Mouse (Mus musculus) left cerebral cortex, postnatal 4 days (tissue): ENCODE results near the gene Ccdc117. TPM values are rescaled to one million over a fixed set of nuclear protein-coding genes. Genes with fewer than 3 reads are reported as not detected.
"Not testable (repeated sequence)": the region's sequence is repeated elsewhere in the genome, so short reads cannot be mapped to it uniquely, and the experiment has no call there.

Experiments used
- DNase-seq: peaks from one replicate; pipeline ENCODE4 v3.0.0-alpha.2; 2022
- intact Hi-C: fragments of 180-260 bp; cut with DNase I; formaldehyde crosslinking; loops from one replicate; pipeline ENCODE4 v1.15.1; 2025
- total RNA-seq, 2 experiments: library from RNA; stranded (reverse); gene quantifications; 2 replicates each; pipeline ENCODE4 v1.2.3; 2021

Gene Ccdc117
- 10 to 100 TPM; 10.9 TPM for total RNA-seq

DNA sequence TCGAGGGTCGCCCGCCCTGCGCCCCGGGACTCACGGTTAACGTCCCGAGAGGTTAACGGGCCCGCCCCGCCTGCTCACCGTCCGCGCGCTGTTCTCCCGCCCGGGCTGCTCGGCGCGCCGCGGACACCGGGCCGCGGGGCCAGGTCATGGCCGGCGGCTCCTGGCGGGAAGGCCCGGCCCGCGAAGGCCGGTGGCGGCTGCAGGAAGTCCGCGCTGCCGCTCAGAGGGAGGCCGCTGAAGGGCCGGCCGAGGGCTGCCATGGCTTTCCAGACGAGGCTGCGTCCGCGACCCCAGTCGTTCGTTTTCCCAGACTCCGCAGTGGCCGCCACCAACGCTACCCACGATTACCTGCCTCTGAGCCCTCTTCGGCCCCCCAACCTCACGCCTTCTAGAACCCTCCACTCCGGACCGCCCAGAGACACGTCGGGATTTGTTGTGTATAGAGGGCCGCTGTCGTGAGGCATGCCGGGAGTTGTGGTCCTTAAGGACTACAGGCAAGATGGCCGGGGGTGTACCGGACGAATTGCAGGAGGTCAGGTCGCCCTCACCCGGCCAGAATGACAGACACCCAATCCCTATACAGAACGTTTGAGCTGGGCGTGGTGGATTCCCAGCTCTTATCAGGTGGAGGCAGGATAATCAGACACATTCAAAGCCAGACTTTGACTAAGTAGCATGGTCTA lies at the start of gene Ccdc117:
Gene Ccdc117, minus strand, starts transcription at position 389 of the 683 bp plus-strand sequence.
- DNase-seq = peak; percentile 90
- intact Hi-C loops = no loop called here

DNA sequence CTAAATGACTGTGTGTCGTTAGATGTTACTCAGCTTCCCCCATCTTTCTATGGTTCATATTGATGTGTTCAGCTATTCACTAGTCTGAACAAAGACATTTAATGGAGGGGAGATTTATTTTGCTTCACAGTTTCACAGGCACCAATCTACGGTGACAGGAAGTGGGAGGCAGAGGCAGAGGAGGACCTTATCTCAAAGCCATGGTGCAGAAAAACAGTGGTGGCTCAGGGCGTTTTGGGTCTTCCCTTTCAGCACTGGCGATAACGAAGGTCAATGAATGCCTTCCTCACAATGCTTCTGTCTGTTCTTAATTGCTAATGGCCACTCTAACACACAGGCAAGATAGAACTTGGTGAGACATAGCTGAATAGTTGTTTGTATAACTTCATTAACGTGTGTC lies 33.1 kb upstream of the Ccdc117 start:
- intact Hi-C loops = no loop called here

DNA sequence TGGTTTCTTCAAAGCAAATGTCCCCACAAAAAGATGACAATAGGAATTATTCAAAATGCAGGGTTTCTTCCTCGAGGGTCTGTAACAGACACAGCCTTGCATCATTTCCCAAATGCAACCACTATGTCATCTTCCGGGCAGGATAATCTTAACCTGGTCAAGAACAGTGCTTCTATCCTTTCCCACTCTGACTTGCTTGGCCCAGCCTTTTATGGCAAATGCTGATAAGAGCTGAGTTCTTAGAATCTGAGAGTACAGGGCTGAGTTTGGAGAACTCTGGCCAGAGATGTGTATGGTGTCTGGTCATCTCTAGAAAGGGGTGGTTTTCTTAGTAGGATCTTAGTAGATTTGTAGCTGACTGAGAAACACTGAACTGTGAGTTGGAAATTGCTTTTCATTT lies 31.8 kb upstream of the Ccdc117 start:
- intact Hi-C loops = no loop called here
- DNase-seq = no peak

More for the DNA sequence above, 33.1 kb upstream of the Ccdc117 start:
- DNase-seq = no peak

DNA sequence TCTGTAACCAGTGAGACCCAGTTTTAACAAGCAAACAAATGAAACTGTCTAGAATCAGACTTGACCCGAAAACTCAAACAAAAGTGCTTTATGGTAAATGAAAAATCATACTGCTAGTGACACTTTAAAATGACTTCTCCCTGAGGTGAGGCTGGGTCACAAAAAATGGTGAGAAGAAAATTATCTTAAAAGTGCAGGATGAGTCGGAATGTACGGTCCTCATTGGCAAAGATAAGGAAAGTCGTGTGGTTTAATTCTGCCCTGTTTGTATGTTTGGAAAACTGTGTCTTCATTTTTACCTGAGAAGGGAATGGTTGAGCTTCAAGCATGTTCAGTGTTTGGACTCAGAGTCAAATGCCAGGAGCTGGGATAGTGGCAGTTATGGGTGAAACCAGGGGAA lies 29.9 kb upstream of the Ccdc117 start:
- intact Hi-C loops = no loop called here
- DNase-seq = no peak

DNA sequence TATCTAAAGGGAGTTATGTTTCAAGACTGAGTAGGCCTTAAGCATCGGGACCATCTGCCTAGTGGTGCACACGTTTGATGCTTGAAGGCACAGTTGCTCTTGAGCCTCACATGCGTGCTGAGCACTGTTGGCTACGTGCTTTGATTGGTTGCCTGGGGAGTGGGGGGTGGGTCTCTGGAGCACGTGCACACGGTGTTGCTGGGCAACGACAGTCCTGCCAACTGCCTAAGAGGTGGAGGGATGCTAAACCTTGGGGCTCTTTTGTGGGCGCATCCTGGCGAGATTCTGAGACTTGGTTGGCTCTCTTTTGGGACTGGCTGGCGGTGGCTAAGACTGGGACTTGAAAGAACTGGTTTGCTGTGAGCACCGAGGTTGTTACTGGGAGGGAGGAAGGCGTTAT lies 27.5 kb upstream of the Ccdc117 start, which contains the start of gene Ankrd36:
Gene Ankrd36, plus strand, starts transcription at position 211 of the 400 bp plus-strand sequence.
- no peak for DNase-seq
- intact Hi-C loops = loop anchor here (10.0 kb wide), 1 partner anchor 135 kb away; no protein-coding TSS in a partner anchor

DNA sequence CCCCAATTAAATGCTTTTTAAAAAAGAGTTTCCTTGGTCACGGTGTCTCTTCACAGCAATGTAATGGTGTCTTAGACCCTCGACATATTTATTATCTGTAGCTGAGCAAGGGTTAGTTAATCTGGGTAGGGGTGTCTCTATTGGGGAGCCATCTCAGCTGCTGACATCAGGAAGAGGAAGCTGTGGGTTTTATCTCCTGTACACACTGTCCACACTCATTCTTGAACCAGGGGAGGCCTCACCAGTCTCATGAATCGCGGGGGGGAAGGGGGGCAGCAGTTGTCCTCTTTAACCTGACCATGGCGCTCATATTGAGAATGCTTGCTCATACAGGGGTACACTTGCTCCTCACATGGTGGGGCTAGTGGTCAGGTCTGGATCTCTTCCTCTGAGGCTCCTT lies 26.1 kb upstream of the Ccdc117 start:
- no peak for DNase-seq
- intact Hi-C loops = loop anchor here (10.0 kb wide), 1 partner anchor 137 kb away; no protein-coding TSS in a partner anchor

DNA sequence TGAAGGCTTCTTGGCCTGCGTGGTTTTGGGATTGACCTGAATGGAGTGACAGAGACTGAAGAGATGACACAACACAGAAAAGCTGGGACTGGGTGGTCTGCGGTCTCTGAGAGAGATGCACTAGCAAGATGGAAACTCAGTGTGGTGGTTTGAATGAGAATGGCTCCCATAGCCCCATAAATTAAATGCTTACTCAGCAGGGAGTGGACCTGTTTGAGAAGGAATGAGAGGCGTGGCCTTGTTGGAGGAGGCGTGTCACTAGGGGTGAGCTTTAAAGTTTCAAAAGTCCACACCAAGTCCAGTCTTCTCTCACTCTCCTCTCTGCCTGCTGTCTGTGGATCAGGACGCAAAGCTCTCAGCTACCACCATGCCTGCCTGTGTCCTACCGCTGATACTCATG lies 25.7 kb upstream of the Ccdc117 start:
- intact Hi-C loops = loop anchor here (10.0 kb wide), 1 partner anchor 137 kb away; no protein-coding TSS in a partner anchor
- no peak for DNase-seq

DNA sequence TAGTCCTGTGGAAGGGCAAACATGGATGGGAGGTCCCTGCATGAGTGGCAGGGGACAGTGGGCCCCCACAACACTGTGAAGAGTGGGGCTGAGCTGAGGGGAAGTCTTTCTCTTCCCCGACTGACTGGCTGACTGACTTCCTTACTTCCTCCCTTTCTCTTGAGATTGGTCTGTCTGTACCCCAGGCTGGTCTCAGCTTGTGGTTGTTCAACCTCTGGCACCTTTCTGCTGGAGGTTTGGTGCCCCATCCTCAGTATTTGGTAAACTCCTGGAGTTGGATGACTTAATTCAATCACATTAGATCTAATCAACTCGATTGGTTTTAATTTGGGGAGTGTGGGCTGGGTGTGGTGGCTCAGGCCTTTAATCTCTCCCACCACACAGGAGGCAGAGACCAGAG lies 24.5 kb upstream of the Ccdc117 start:
- intact Hi-C loops = loop anchor here (10.0 kb wide), 1 partner anchor 138 kb away; no protein-coding TSS in a partner anchor
- DNase-seq = no peak

DNA sequence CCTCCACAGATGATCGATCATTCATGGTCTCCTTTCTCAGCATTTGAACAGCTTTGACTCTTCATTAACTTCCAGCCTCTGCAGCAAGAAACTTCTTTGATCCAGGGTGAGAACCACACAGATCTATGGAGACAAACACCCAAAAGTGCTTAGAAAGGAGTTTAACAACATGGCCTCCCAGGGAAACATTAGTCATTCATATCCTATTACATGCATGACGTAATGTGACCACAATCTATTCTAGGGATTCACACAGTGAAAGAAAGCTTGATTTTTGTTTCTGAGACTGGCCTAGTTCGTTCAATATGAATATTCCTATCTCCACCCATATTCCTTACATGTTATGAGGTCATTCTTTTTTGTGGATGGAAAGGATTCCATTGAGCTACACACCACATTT lies 23.6 kb upstream of the Ccdc117 start:
- intact Hi-C loops = loop anchor here (10.0 kb wide), 1 partner anchor 139 kb away; no protein-coding TSS in a partner anchor
- no peak for DNase-seq

DNA sequence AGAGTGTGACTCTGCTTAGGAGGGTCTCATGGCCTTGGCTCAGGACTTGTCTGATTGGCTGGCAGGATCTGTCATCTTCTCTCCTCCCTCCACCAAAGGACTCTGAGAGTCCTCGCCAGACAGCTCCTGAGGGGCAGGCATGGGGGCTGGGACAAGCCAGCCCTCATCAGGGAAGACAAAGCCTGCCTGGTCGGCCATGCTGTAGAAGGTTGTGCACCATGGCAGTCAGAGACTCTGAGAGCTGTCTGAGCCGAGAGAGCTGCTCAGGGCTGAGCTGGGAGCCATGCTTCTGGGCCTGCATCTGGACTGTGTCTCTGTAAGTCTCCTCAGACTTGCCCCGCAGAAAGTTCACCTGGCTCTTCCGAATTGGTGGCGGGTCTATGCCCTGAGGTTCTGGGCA lies 21.9 kb upstream of the Ccdc117 start:
- intact Hi-C loops = loop anchor here (10.0 kb wide), 1 partner anchor 141 kb away; no protein-coding TSS in a partner anchor
- DNase-seq = no peak

DNA sequence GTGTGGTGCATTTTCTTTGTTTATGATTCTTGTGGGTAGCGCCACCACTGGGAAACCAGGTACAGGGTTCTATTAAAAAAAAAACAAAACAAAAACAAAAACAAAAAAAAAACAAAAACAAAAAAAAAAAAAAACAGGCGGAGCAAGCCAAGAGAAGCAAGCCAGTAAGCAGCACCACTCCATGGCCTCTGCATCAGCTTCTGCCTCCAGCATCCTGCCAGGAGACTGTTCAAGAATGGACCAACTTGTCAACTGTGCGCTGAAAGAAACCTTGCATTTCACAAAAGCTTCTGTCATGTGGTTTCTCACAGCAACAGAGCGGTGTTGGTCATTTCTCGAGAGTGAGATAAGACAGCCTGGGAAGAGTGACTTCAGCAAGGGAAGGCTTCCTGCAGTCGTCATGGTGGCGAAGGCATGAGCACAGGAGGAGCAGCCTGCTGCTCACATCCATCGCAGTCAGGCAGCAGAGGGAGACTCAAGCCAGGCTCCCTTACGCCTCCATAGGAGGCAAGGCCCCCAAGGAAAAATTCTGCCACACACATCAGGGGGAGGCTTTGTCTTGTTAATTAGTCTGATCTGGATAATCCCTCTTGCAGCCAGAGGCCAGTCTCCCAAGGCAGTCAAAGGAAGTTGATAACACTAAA lies 20.8 kb upstream of the Ccdc117 start:
- DNase-seq = no peak
- intact Hi-C loops = loop anchor here (10.0 kb wide), 1 partner anchor 142 kb away; no protein-coding TSS in a partner anchor

DNA sequence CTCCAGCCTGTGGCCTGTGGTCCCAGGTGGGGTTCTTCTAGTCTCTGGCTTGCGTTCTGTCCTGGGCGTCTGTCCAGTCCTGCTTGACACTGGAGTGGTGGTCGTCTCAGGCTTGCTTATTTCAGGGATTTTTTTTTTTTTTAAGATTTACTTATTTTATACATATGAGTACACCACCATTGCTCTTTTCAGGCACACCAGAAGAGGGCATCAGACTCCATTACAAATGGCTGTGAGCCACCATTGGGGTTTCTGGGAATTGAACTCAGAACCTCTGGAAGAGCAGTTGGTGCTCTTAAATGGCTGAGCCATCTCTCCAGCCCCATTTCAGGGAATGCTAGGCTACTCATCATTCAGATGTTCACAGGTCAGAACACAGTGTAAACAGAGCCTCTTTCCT lies 18.3 kb upstream of the Ccdc117 start:
- intact Hi-C loops = loop anchor here (10.0 kb wide), 1 partner anchor 145 kb away; no protein-coding TSS in a partner anchor
- peak; percentile 22 for DNase-seq

DNA sequence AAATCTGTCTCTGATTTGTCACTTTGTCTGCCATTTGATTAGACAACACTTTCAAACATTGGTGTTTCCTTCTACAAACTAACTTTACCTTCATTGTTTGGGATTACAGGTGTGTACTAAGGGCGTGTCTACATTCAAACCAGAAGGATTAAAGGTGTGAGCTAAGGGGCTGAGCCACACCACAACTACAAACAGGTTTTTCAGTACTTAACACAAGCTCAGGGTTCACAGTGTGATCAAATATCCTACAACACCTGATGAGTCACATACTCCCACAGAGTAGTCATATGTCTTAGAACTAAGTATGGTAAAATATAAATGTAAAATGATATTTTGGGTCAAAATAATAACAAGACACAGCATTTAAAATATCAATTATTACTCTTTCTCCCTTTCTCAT lies 9.9 kb upstream of the Ccdc117 start:
- no peak for DNase-seq
- intact Hi-C loops = no loop called here

DNA sequence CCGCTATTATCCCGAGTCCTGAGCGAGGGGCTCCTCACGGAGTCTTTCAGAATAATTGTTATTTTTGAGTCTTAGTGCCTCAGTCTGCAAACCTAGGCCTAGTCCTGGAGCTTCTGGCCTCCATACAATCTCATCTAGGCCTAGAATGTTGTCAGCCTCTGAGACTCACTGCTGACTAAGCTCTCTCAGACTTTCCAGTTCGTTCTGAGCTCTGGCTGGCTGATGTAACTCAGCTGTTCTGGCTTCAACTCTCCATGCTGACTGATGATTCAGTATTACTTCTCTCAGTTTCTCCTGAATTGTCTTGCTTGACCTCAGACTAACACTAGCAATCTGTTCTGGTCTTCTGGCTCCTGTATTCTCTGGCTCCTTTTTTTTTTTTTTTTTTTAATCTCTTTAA lies 9.4 kb upstream of the Ccdc117 start:
- DNase-seq = no peak
- intact Hi-C loops = no loop called here

DNA sequence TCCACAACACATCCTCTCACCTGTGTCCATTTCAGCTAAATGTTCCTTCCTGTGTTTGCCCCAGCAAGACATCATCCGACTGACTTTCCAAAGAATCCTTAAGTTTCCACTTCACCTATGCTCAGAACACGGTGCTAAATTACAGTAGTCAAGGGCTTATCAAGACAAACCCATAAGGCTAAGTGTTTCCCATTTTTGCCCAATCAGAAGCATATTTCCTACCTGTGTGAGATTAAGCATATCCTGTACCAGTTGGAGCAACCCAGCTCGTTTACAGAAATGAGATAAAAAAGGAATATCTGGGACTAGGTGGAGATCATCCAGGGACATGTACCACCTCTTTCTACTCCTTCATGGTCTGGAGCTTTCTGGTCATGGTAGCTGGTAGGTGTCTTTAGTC lies 4.7 kb upstream of the Ccdc117 start:
- no peak for DNase-seq
- intact Hi-C loops = no loop called here

DNA sequence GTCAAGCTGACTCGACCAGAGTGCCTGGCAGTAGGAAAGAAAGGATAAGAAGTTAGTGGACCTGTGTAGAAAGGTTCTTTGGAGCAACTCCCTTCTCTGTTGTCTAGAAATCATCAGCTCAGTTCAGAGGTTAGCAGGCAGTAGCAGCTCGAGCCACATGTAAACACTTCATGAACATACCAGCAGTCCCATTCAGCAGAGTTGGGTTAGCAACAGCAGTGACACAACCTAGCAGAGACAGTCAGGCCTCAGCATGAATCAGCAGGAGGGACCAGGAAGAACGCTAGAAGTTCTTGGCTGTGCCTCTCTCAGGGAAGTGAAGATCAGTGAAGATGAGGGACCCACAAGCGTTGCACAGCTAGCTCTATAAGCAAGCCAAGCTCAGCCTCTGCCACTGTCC lies 3.5 kb upstream of the Ccdc117 start:
- no peak for DNase-seq
- intact Hi-C loops = no loop called here

DNA sequence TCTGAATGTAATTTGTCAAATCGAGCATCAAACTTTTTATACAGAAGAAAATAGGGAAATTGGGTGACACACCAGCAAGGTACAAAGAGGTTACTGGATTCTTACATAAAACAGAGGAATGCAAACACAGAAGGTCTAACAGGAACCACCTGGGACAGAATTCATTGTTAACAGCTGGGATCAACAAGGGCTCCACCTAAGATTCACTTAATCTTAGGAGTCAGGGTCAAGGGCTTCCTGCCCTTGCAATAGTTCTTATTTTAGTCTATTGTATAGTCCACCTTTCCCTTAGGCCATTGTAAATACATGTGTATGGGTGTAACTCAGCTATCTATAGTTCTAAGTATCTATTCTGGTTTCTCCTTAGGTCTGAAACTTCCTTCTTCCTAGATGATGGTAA lies 2.7 kb upstream of the Ccdc117 start:
- intact Hi-C loops, DNase-seq: not testable (repeated sequence)

DNA sequence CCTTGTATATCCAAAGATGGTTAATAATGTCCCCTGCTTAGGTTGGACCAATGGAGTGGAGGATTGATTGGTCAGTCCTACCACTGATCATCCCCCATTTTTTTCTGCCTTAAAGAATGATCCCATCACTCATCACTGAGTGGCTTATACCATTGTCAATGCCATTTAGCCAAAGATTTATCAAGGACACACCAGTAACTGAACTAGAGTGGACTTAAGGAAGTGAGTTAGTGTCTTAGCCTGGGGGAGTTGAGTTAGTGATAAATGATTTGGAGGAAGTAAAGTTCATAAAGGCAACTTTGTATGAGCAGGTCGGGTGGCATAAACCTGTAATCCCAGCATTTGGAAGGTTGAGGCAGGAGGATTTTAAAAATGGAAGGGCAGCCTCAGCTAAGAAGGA lies 1.3 kb upstream of the Ccdc117 start:
- intact Hi-C loops = no loop called here
- no peak for DNase-seq

DNA sequence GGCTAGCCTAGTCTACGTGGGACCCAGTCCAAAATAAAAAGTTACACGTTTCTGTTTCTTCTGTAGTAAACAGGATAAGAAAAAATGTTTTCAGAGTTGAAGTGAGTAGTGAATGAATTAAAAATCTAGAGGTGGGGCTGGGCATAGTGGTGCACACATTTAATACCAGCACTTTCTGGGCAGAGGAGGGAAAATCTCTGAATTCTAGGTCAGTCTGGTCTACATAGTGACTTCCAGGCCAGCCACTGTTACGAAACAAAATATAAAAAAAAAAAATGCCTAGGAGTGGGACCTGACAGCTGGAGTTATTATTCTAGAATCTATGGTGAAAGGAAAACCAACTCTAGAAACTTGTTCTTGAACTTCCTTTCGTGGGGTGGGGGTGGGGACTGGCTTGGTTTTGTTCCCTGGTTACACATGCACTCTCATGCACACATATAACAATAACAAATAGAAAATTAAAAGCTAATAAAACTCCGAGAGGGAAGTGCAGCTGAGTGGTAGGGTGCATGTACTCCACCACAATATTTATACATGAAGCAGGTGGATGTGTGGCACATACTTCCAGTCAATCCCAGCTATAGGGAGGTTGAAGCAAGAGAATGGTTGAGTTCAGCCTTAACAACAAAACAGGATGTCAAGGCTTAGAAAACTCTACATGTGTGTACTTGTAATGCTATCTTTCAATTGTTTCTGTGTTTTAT lies 647 bp upstream of the Ccdc117 start:
- intact Hi-C loops = no loop called here

DNA sequence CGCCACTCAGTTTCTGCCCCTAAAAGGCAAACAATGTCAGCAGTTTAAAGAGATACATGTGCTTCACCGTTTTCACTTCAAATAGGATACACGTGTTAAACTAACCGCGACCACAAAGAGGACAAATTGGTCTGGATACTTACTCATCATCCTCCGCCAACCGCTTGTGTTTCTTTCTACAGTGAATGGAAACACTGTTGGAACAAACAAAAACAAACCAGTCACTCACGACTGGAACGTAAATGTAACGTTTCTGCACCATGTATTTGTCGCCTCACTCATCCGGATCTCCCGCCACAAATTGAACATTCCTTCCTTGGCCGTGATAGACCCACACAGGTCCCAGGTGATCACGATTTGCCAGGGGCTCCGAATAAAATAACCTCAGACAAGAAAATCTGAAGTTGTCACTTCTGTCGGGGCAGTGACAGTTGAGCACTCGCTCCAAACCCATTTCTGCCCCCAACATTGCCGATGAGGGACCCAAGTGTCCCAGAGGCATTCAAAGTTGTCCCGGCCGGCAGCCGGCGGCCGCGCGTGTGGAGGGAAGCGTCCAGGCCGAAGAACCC lies 673 bp downstream of the Ccdc117 start:
- intact Hi-C loops = no loop called here
- no peak for DNase-seq

More for the DNA sequence above, 647 bp upstream of the Ccdc117 start:
- no peak for DNase-seq

DNA sequence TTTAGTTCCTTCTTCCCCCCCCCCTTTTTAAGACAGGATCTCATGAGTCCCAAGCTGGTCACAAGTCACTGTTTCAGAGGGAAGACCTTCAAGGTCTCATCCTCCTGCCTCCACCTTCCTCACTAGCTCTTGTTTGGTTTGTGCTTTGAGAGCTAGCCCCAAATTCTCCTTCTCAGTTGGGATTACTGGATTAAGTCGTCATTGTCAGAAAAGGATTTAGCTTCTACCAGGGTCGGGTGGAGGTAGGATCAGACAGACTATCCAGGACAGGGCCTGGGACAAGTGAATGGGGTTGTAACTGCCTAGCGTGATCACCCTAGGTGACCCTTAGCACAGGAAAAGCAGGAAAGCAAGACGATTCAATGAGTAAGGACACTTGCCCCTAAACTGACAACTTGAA lies 1.7 kb downstream of the Ccdc117 start:
- intact Hi-C loops = no loop called here
- DNase-seq = no peak
